Mouse (Mus musculus): ENCODE data around the gene Galnt4. TPM values are rescaled to one million over a fixed set of nuclear protein-coding genes. Genes with fewer than 3 reads are reported as not detected.

Gene Galnt4
- polyA plus RNA-seq, 1 experiment, result 3.6 TPM

GRCm38 (mm10) chr10:99132595-99133272 is 24.8 kb downstream of the Galnt4 start:
- Histone ChIP-seq H3K79me3 (ENCODE audit: low read depth) (no peaks in the 10 kb centered on the region), H3K4me3 (ENCODE audit: insufficient read depth, poor library complexity, severe bottlenecking) (no peak overlapping the region), H3K79me2 (ENCODE audit: control insufficient read depth, insufficient read depth) (no peaks in the 10 kb centered on the region), H3K36me3 (ENCODE audit: control insufficient read depth, insufficient read depth) (peaks cover 10% of the 10 kb centered on the region), H3ac (ENCODE audit: control insufficient read depth, insufficient read length, low read depth) (no peak overlapping the region), H3K27me3 (ENCODE audit: control insufficient read depth, insufficient read depth, insufficient read length) (no peaks in the 10 kb centered on the region)
- no peak for TF ChIP-seq CEBPB (IDR thresholded peaks at IDR 0.05; ENCODE audit: low read depth)
- TF ChIP-seq MYOG (IDR thresholded peaks at IDR 0.05; ENCODE audit: control insufficient read depth, extremely low read depth, insufficient read length), result no peak
- no peak for TF ChIP-seq USF1 (IDR thresholded peaks at IDR 0.05; ENCODE audit: low read depth)
- no peak for TF ChIP-seq FOSL1 (IDR thresholded peaks at IDR 0.05; ENCODE audit: insufficient read depth, low read length, poor library complexity, severe bottlenecking)
- no peak for TF ChIP-seq MAX (IDR thresholded peaks at IDR 0.05)
- no peak for TF ChIP-seq MYOD1 (IDR thresholded peaks at IDR 0.05; ENCODE audit: control insufficient read depth, insufficient read length, low read depth)

GRCm38 (mm10) chr10:99133321-99133875 is 25.4 kb downstream of the Galnt4 start:
- no peaks in the 10 kb centered on the region for H3K79me3 ChIP-seq (ENCODE audit: low read depth)
- H3K27me3 ChIP-seq (ENCODE audit: control insufficient read depth, insufficient read depth, insufficient read length), result no peaks in the 10 kb centered on the region
- H3K79me2 ChIP-seq (ENCODE audit: control insufficient read depth, insufficient read depth), result no peaks in the 10 kb centered on the region
- H3K4me3 ChIP-seq (ENCODE audit: insufficient read depth, poor library complexity, severe bottlenecking), result no peak overlapping the region
- peaks cover 10% of the 10 kb centered on the region for H3K36me3 ChIP-seq (ENCODE audit: control insufficient read depth, insufficient read depth)
- no peak for TF ChIP-seq CEBPB (IDR thresholded peaks at IDR 0.05; ENCODE audit: low read depth)
- no peak for TF ChIP-seq FOSL1 (IDR thresholded peaks at IDR 0.05; ENCODE audit: insufficient read depth, low read length, poor library complexity, severe bottlenecking)
- TF ChIP-seq MAX (IDR thresholded peaks at IDR 0.05), result no peak
- TF ChIP-seq CTCF (IDR thresholded peaks at IDR 0.05; ENCODE audit: control insufficient read depth, insufficient read depth, insufficient read length), result no peak
- H3ac ChIP-seq (ENCODE audit: control insufficient read depth, insufficient read length, low read depth), result no peak overlapping the region

- Histone ChIP-seq H3K79me3 (ENCODE audit: low read depth) (no peaks in the 10 kb centered on the region), H3K79me2 (ENCODE audit: control insufficient read depth, insufficient read depth) (no peaks in the 10 kb centered on the region), H3ac (ENCODE audit: control insufficient read depth, insufficient read length, low read depth) (no peak overlapping the region), H3K36me3 (ENCODE audit: control insufficient read depth, insufficient read depth) (peaks cover 10% of the 10 kb centered on the region), H3K27me3 (ENCODE audit: control insufficient read depth, insufficient read depth, insufficient read length) (no peaks in the 10 kb centered on the region), H3K4me3 (ENCODE audit: insufficient read depth, poor library complexity, severe bottlenecking) (no peak overlapping the region)
- TF ChIP-seq CEBPB (IDR thresholded peaks at IDR 0.05; ENCODE audit: low read depth), result no peak
- TF ChIP-seq CTCF (IDR thresholded peaks at IDR 0.05; ENCODE audit: control insufficient read depth, insufficient read depth, insufficient read length), result no peak
- no peak for TF ChIP-seq USF1 (IDR thresholded peaks at IDR 0.05; ENCODE audit: low read depth)
- no peak for TF ChIP-seq FOSL1 (IDR thresholded peaks at IDR 0.05; ENCODE audit: insufficient read depth, low read length, poor library complexity, severe bottlenecking)
- TF ChIP-seq MAX (IDR thresholded peaks at IDR 0.05), result no peak
- no peak for TF ChIP-seq MYOG (IDR thresholded peaks at IDR 0.05; ENCODE audit: control insufficient read depth, extremely low read depth, insufficient read length)
- no peak for TF ChIP-seq MYOD1 (IDR thresholded peaks at IDR 0.05; ENCODE audit: control insufficient read depth, insufficient read length, low read depth)
Measured at GRCm38 (mm10) chr10:99136337-99136736, 28.4 kb downstream of the Galnt4 start.

- Histone ChIP-seq H3ac (ENCODE audit: control insufficient read depth, insufficient read length, low read depth) (no peak overlapping the region), H3K79me2 (ENCODE audit: control insufficient read depth, insufficient read depth) (no peaks in the 10 kb centered on the region), H3K27me3 (ENCODE audit: control insufficient read depth, insufficient read depth, insufficient read length) (no peaks in the 10 kb centered on the region), H3K36me3 (ENCODE audit: control insufficient read depth, insufficient read depth) (peaks cover 6% of the 10 kb centered on the region), H3K79me3 (ENCODE audit: low read depth) (no peaks in the 10 kb centered on the region), H3K4me3 (ENCODE audit: insufficient read depth, poor library complexity, severe bottlenecking) (no peak overlapping the region)
- TF ChIP-seq MYOD1 (IDR thresholded peaks at IDR 0.05; ENCODE audit: control insufficient read depth, insufficient read length, low read depth) (no peak), CEBPB (IDR thresholded peaks at IDR 0.05; ENCODE audit: low read depth) (no peak), MYOG (IDR thresholded peaks at IDR 0.05; ENCODE audit: control insufficient read depth, extremely low read depth, insufficient read length) (no peak)
Measured at GRCm38 (mm10) chr10:99145611-99146010, 37.7 kb downstream of the Galnt4 start.

GRCm38 (mm10) chr10:99146596-99146995 is 38.6 kb downstream of the Galnt4 start:
- no peak overlapping the region for H3K4me3 ChIP-seq (ENCODE audit: insufficient read depth, poor library complexity, severe bottlenecking)
- H3K27me3 ChIP-seq (ENCODE audit: control insufficient read depth, insufficient read depth, insufficient read length), result no peaks in the 10 kb centered on the region
- no peaks in the 10 kb centered on the region for H3K79me2 ChIP-seq (ENCODE audit: control insufficient read depth, insufficient read depth)
- no peak overlapping the region for H3ac ChIP-seq (ENCODE audit: control insufficient read depth, insufficient read length, low read depth)
- TF ChIP-seq MAX (IDR thresholded peaks at IDR 0.05) (no peak), CTCF (IDR thresholded peaks at IDR 0.05; ENCODE audit: control insufficient read depth, insufficient read depth, insufficient read length) (no peak), MYOD1 (IDR thresholded peaks at IDR 0.05; ENCODE audit: control insufficient read depth, insufficient read length, low read depth) (no peak), CEBPB (IDR thresholded peaks at IDR 0.05; ENCODE audit: low read depth) (no peak), USF1 (IDR thresholded peaks at IDR 0.05; ENCODE audit: low read depth) (no peak), FOSL1 (IDR thresholded peaks at IDR 0.05; ENCODE audit: insufficient read depth, low read length, poor library complexity, severe bottlenecking) (no peak)
- H3K36me3 ChIP-seq (ENCODE audit: control insufficient read depth, insufficient read depth), result peaks cover 6% of the 10 kb centered on the region
- no peaks in the 10 kb centered on the region for H3K79me3 ChIP-seq (ENCODE audit: low read depth)

- Histone ChIP-seq H3K36me3 (ENCODE audit: control insufficient read depth, insufficient read depth) (peaks cover 3% of the 10 kb centered on the region), H3K79me2 (ENCODE audit: control insufficient read depth, insufficient read depth) (no peaks in the 10 kb centered on the region), H3ac (ENCODE audit: control insufficient read depth, insufficient read length, low read depth) (no peak overlapping the region), H3K4me3 (ENCODE audit: insufficient read depth, poor library complexity, severe bottlenecking) (no peak overlapping the region), H3K79me3 (ENCODE audit: low read depth) (no peaks in the 10 kb centered on the region), H3K27me3 (ENCODE audit: control insufficient read depth, insufficient read depth, insufficient read length) (no peaks in the 10 kb centered on the region)
- TF ChIP-seq USF1 (IDR thresholded peaks at IDR 0.05; ENCODE audit: low read depth) (no peak), CTCF (IDR thresholded peaks at IDR 0.05; ENCODE audit: control insufficient read depth, insufficient read depth, insufficient read length) (no peak), CEBPB (IDR thresholded peaks at IDR 0.05; ENCODE audit: low read depth) (no peak), FOSL1 (IDR thresholded peaks at IDR 0.05; ENCODE audit: insufficient read depth, low read length, poor library complexity, severe bottlenecking) (no peak), MYOD1 (IDR thresholded peaks at IDR 0.05; ENCODE audit: control insufficient read depth, insufficient read length, low read depth) (no peak), MYOG (IDR thresholded peaks at IDR 0.05; ENCODE audit: control insufficient read depth, extremely low read depth, insufficient read length) (no peak), MAX (IDR thresholded peaks at IDR 0.05) (no peak)
Measured at GRCm38 (mm10) chr10:99150016-99150415, 42.1 kb downstream of the Galnt4 start.
